Mouse (Mus musculus) heart, adult 2 months (tissue): ENCODE results near the gene Fkbp10.

Experiments
- CTCF ChIP-seq: fragments of 200-600 bp; IDR thresholded peaks from 2 replicates; pipeline ENCODE4 v1.8.1; 2022; ENCODE audit warnings: antibody characterized with exemption, mild to moderate bottlenecking, moderate library complexity
- EP300 ChIP-seq: fragments of 200-500 bp; IDR thresholded peaks from 2 replicates; pipeline ENCODE4 v1.6.1; 2011; ENCODE audit warnings: low read depth, low read length, control low read depth; ENCODE audit not compliant: insufficient read depth

GRCm38 (mm10) chr11:100382682-100383081 lies 32.8 kb upstream of the Fkbp10 start:
- no peak for TF ChIP-seq CTCF
- no peak for TF ChIP-seq EP300
